Mouse (Mus musculus) lung, embryonic 15.5 days (tissue): ENCODE measurements around the gene Fkbp3. TPM values are rescaled to one million over a fixed set of nuclear protein-coding genes. Genes with fewer than 3 reads are reported as not detected.

ENCODE experiments used
- polyA plus RNA-seq: library from polyadenylated mRNA; unstranded; fragments of >200 nt; fragmentation: Nextera tagmentation; extraction: Ambion mirVana; gene quantifications from 2 replicates; pipeline ENCODE4 v1.2.1, GENCODE M21; 2015

Fkbp3 gene
- polyA plus RNA-seq, 1 experiment from 2014 or later, result 339 TPM

Other genes with a start within 250 kb of the Fkbp3 start
- 1.4 and 4.3 TPM in 2 replicates for gene Gm527, start 156.1 kb downstream of the Fkbp3 start, polyA plus RNA-seq
- 10.7 and 13.6 TPM in 2 replicates for gene Klhl28, start 108.5 kb downstream of the Fkbp3 start, polyA plus RNA-seq
- 26.5 and 28.5 TPM in 2 replicates for gene Togaram1, start 108.2 kb downstream of the Fkbp3 start, polyA plus RNA-seq
- gene Prpf39, start 37.7 kb downstream of the Fkbp3 start, polyA plus RNA-seq, result 52.6 and 53.6 TPM in 2 replicates
- 11.3 and 13.4 TPM in 2 replicates for gene Fancm, start 1.6 kb upstream of the Fkbp3 start, polyA plus RNA-seq
- 64.9 and 72.9 TPM in 2 replicates for gene Mis18bp1, start 98.6 kb upstream of the Fkbp3 start, polyA plus RNA-seq
- not detected in 2 replicates for gene Wdr20rt, start 151.5 kb upstream of the Fkbp3 start, polyA plus RNA-seq